Mouse (Mus musculus): ENCODE data around the gene Taf12.

Gene Taf12

GRCm38 (mm10) chr4:132311209-132311608 lies 37.0 kb downstream of the Taf12 start:
- DNase-seq (ENCODE audit: low read depth, low spot score): no peak

- DNase-seq (ENCODE audit: low read depth, low spot score): no peak
Measured at GRCm38 (mm10) chr4:132311801-132312200, 37.6 kb downstream of the Taf12 start.

GRCm38 (mm10) chr4:132312627-132313026 lies 38.5 kb downstream of the Taf12 start:
- DNase-seq (ENCODE audit: low read depth, low spot score): no peak

- DNase-seq (ENCODE audit: low read depth, low spot score): no peak
Measured at GRCm38 (mm10) chr4:132315711-132316110, 41.5 kb downstream of the Taf12 start.

GRCm38 (mm10) chr4:132326481-132326880 lies 52.3 kb downstream of the Taf12 start:
- no peak for DNase-seq (ENCODE audit: low read depth, low spot score)

GRCm38 (mm10) chr4:132328391-132328982 lies 54.3 kb downstream of the Taf12 start:
- DNase-seq (ENCODE audit: low read depth, low spot score): no peak

- DNase-seq (ENCODE audit: low read depth, low spot score): peak; percentile 94
Measured at GRCm38 (mm10) chr4:132329115-132329834, 55.1 kb downstream of the Taf12 start, which contains the start of gene Trnau1ap. TSS of gene Trnau1ap (minus strand) at chr4:132329538.

GRCm38 (mm10) chr4:132329835-132330354 lies 55.7 kb downstream of the Taf12 start:
- no peak for DNase-seq (ENCODE audit: low read depth, low spot score)

GRCm38 (mm10) chr4:132331960-132332359 lies 57.8 kb downstream of the Taf12 start:
- DNase-seq (ENCODE audit: low read depth, low spot score): no peak

- DNase-seq (ENCODE audit: low read depth, low spot score): no peak
Measured at GRCm38 (mm10) chr4:132332880-132333279, 58.7 kb downstream of the Taf12 start.

GRCm38 (mm10) chr4:132338943-132339342 lies 64.8 kb downstream of the Taf12 start:
- no peak for DNase-seq (ENCODE audit: low read depth, low spot score)

- no peak for DNase-seq (ENCODE audit: low read depth, low spot score)
Measured at GRCm38 (mm10) chr4:132341451-132341850, 67.3 kb downstream of the Taf12 start.

GRCm38 (mm10) chr4:132344403-132345134 lies 70.4 kb downstream of the Taf12 start:
- no peak for DNase-seq (ENCODE audit: low read depth, low spot score)

All from forelimb bud, embryonic 11.5 days (tissue).